Mouse (Mus musculus): ENCODE results near the gene Nmrk2.
A peak's percentile ranks its signal among the peaks of the same experiment; 100 is the strongest.

The Nmrk2 gene

GRCm38 (mm10) chr10:81216260-81216659 lies 14.4 kb upstream of the Nmrk2 start:
- DNase-seq = no peak

GRCm38 (mm10) chr10:81210154-81210553 lies 8.3 kb upstream of the Nmrk2 start:
- DNase-seq = no peak

GRCm38 (mm10) chr10:81204137-81204536 lies 2.3 kb upstream of the Nmrk2 start:
- DNase-seq = no peak

- DNase-seq = no peak
Observed at GRCm38 (mm10) chr10:81202978-81203720, 1.3 kb upstream of the Nmrk2 start.

GRCm38 (mm10) chr10:81200605-81201287 lies 1.1 kb downstream of the Nmrk2 start:
- DNase-seq = no peak

GRCm38 (mm10) chr10:81200141-81200540 lies 1.7 kb downstream of the Nmrk2 start:
- no peak for DNase-seq

GRCm38 (mm10) chr10:81198990-81199389 lies 2.9 kb downstream of the Nmrk2 start:
- no peak for DNase-seq

- DNase-seq = peak; percentile 83 to 85
Observed at GRCm38 (mm10) chr10:81198230-81198629, 3.6 kb downstream of the Nmrk2 start.

- no peak for DNase-seq
Observed at GRCm38 (mm10) chr10:81197305-81197704, 4.5 kb downstream of the Nmrk2 start.

GRCm38 (mm10) chr10:81196470-81197065 lies 5.3 kb downstream of the Nmrk2 start:
- DNase-seq = no peak

GRCm38 (mm10) chr10:81195300-81195699 lies 6.6 kb downstream of the Nmrk2 start:
- DNase-seq = no peak

- peak; percentile 55 to 80 for DNase-seq
Observed at GRCm38 (mm10) chr10:81193991-81194774, 7.7 kb downstream of the Nmrk2 start.

- peak; percentile 65 to 68 for DNase-seq
Observed at GRCm38 (mm10) chr10:81192968-81193501, 8.8 kb downstream of the Nmrk2 start.

- peak; percentile 85 to 92 for DNase-seq
Observed at GRCm38 (mm10) chr10:81192270-81192967, 9.4 kb downstream of the Nmrk2 start.

GRCm38 (mm10) chr10:81191342-81191982 lies 10.4 kb downstream of the Nmrk2 start:
- DNase-seq = no peak

- no peak for DNase-seq
Observed at GRCm38 (mm10) chr10:81190912-81191321, 10.9 kb downstream of the Nmrk2 start.

GRCm38 (mm10) chr10:81190236-81190911 lies 11.5 kb downstream of the Nmrk2 start:
- peak in 1 of 2 experiments; percentile 73 for DNase-seq

GRCm38 (mm10) chr10:81189821-81190220 lies 12.0 kb downstream of the Nmrk2 start:
- DNase-seq = no peak

GRCm38 (mm10) chr10:81187161-81187560 lies 14.7 kb downstream of the Nmrk2 start:
- DNase-seq = no peak

GRCm38 (mm10) chr10:81184765-81185164 lies 17.1 kb downstream of the Nmrk2 start:
- DNase-seq = no peak

GRCm38 (mm10) chr10:81183805-81184204 lies 18.0 kb downstream of the Nmrk2 start, which contains the start of gene 4930442H23Rik:
Gene 4930442H23Rik, minus strand, starts transcription at chr10:81183849.
- DNase-seq = no peak
